Mouse (Mus musculus) bone marrow macrophage, adult 2 months (primary cell): ENCODE results near the gene Stub1. TPM values are rescaled to one million over a fixed set of nuclear protein-coding genes. Genes with fewer than 3 reads are reported as not detected.

Source experiments
- H3K27ac ChIP-seq: 2 replicates; pipeline ENCODE4 v1.5.1; 2012; ENCODE audit warnings: low read depth, low read length; ENCODE audit not compliant: insufficient read depth
- H3K4me1 ChIP-seq: 2 replicates; pipeline ENCODE4 v1.6.1; 2012; ENCODE audit warnings: low read length; ENCODE audit not compliant: control insufficient read depth, insufficient read depth
- H3K4me3 ChIP-seq: 2 replicates; pipeline ENCODE4 v1.5.1; 2012; ENCODE audit warnings: mild to moderate bottlenecking, low read length, moderate library complexity; ENCODE audit not compliant: insufficient read depth
- CTCF ChIP-seq: IDR thresholded peaks from 2 replicates; pipeline ENCODE4 v1.5.1; 2012; ENCODE audit warnings: low read depth, mild to moderate bottlenecking, low read length, moderate library complexity
- POLR2A ChIP-seq: IDR thresholded peaks from 2 replicates; pipeline ENCODE4 v1.6.1; 2012; ENCODE audit warnings: mild to moderate bottlenecking, low read depth, low read length, borderline replicate concordance
- polyA plus RNA-seq: library from polyadenylated mRNA; stranded (reverse); fragments of >200 nt; gene quantifications from 2 replicates; pipeline ENCODE4 v1.2.4, GENCODE M21; 2012; ENCODE audit not compliant: missing spikeins, insufficient read depth, insufficient read length

Gene Stub1
- polyA plus RNA-seq, 1 experiment, result 84.9 TPM

- Histone ChIP-seq H3K4me1 (peaks cover 18% of the 10 kb centered on the region), H3K27ac (no peak overlapping the region), H3K4me3 (peak overlapping the region; percentile 92)
- TF ChIP-seq CTCF (no peak), POLR2A (no peak)
Measured at GRCm38 (mm10) chr17:25830806-25831431, 2.3 kb downstream of the Stub1 start.

GRCm38 (mm10) chr17:25830200-25830753 is 2.9 kb downstream of the Stub1 start:
- Histone ChIP-seq H3K27ac (no peak overlapping the region), H3K4me1 (peaks cover 18% of the 10 kb centered on the region), H3K4me3 (no peak overlapping the region)
- TF ChIP-seq CTCF, result no peak

- TF ChIP-seq POLR2A (no peak), CTCF (no peak)
- H3K27ac ChIP-seq, result no peak overlapping the region
- peaks cover 15% of the 10 kb centered on the region for H3K4me1 ChIP-seq
- peak overlapping the region; percentile 77 for H3K4me3 ChIP-seq
Measured at GRCm38 (mm10) chr17:25829558-25830017, 3.6 kb downstream of the Stub1 start.

- no peak for TF ChIP-seq CTCF
- no peak for TF ChIP-seq POLR2A
- Histone ChIP-seq H3K27ac (peak within 1 kb of the TSS; percentile 42; the same call in 1 of the 2 replicates), H3K4me1 (peaks cover 18% of the 10 kb centered on the region), H3K4me3 (peak within 1 kb of the TSS; percentile 77)
Measured at GRCm38 (mm10) chr17:25828712-25829557, 4.3 kb downstream of the Stub1 start, which contains the start of gene Jmjd8. Jmjd8 (plus strand) TSS chr17:25828867.

GRCm38 (mm10) chr17:25828223-25828594 is 5.0 kb downstream of the Stub1 start:
- no peak overlapping the region for H3K27ac ChIP-seq
- peaks cover 18% of the 10 kb centered on the region for H3K4me1 ChIP-seq
- peak overlapping the region; percentile 77 for H3K4me3 ChIP-seq
- TF ChIP-seq POLR2A, result no peak
- no peak for TF ChIP-seq CTCF

GRCm38 (mm10) chr17:25827546-25828222 is 5.5 kb downstream of the Stub1 start:
- Histone ChIP-seq H3K4me3 (no peak overlapping the region), H3K4me1 (peaks cover 21% of the 10 kb centered on the region), H3K27ac (no peak overlapping the region)
- TF ChIP-seq POLR2A (no peak), CTCF (no peak)

GRCm38 (mm10) chr17:25827011-25827410 is 6.2 kb downstream of the Stub1 start:
- Histone ChIP-seq H3K4me1 (peaks cover 21% of the 10 kb centered on the region), H3K27ac (no peak overlapping the region), H3K4me3 (no peak overlapping the region)
- TF ChIP-seq CTCF (no peak), POLR2A (no peak)

GRCm38 (mm10) chr17:25825984-25826570 is 7.1 kb downstream of the Stub1 start:
- Histone ChIP-seq H3K4me1 (peaks cover 17% of the 10 kb centered on the region), H3K4me3 (no peak overlapping the region), H3K27ac (no peak overlapping the region)
- no peak for TF ChIP-seq CTCF
- TF ChIP-seq POLR2A, result no peak

- Histone ChIP-seq H3K4me1 (peaks cover 17% of the 10 kb centered on the region), H3K27ac (no peak overlapping the region), H3K4me3 (no peak overlapping the region)
- TF ChIP-seq CTCF (no peak), POLR2A (no peak)
Measured at GRCm38 (mm10) chr17:25825311-25825710, 7.9 kb downstream of the Stub1 start.
